Mouse (Mus musculus): ENCODE data around the gene Bet1l. TPM values are rescaled to one million over a fixed set of nuclear protein-coding genes. Genes with fewer than 3 reads are reported as not detected.

Gene Bet1l
- 23.7 and 24.1 TPM in 2 replicates for polyA plus RNA-seq (2012; rRNA removed)

DNA sequence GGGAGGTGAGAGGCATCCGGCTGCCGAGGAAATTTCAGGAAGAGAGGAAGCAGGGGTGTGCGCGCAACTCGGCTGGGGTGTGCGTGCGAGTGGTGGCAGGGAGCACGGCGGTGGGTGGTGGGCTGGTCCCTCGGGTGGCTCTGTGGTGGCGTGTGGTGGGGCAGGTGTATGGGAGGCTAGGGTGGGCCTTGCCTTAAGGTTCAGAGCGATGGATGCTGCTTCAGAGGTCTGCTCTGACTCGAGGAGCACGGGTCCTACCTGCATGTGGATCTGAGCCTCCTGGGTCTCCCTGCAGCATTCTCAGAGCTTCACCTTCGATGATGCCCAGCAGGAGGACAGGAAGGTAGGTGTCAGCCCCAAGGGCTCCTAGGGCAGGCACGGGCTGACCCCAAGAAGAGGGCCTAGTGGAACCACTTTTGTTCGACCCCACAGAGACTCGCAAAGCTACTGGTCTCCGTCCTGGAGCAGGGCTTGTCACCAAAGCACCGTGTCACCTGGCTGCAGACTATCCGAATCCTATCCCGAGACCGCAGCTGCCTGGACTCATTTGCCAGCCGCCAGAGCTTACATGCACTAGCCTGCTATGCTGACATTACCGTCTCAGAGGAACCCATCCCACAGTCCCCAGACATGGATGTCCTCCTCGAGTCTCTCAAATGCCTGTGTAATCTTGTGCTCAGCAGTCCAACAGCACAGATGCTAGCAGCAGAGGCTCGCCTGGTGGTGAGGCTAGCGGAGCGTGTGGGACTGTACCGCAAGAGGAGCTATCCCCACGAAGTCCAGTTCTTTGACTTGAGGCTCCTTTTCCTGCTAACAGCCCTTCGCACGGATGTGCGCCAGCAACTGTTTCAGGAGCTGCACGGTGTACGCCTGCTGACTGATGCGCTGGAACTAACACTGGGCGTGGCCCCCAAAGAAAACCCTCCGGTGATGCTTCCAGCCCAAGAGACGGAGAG, at the start of gene Bet1l:
Bet1l (minus strand) TSS at position 28 of the 956 bp plus-strand sequence.

GRCm38 (mm10) chr7:140900220-140900619, 42.8 kb upstream of the Bet1l start, which contains the start of gene Cox8b:
Gene Cox8b (minus strand): TSS chr7:140900446.

DNA sequence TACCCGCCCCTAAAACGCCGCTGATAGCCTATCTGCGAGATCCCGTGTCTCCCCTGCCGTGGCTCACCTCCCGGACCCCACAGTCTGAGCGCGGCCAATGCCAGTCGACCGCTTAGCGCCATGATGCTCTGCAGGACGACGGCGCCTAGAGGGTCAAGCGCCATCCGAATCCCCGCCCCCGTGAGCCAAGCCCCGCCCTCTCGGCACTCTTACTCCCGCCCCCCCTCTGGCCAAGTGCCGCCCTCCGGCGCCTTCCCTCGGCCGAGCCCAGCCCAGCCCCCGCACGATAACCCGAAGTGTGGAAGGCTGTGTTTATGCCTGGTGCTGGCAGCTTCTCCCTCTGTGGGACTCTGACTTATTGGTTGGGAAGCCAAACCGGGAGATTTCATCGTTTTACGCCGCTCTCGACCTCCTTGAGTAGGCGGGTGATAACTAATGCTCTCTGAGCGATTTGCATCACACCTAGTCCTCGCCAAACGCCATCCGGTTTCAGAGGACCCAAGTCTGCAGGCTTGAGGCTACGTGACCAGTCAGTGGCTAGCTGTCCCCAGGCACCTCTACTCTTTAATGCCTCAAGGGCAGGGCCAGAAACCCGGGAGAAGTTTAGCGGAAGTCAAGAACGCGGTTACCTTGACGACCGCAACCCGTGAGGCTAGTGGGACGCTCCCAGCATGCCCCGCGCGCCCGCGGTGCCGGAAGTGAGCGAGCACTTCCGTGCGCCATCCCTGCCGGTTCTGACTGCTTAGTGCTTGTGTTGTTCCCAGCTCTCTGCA, 24.5 kb upstream of the Bet1l start, which contains the start of the genes Psmd13 and Sirt3:
Psmd13 (plus strand) TSS at position 273 of the 773 bp plus-strand sequence.
Sirt3 (minus strand) TSS at position 614 of the 773 bp plus-strand sequence.

GRCm38 (mm10) chr7:140856785-140857549, 410 bp downstream of the Bet1l start, which contains the start of gene Ric8a:
Gene Ric8a (plus strand): TSS chr7:140856957.

DNA sequence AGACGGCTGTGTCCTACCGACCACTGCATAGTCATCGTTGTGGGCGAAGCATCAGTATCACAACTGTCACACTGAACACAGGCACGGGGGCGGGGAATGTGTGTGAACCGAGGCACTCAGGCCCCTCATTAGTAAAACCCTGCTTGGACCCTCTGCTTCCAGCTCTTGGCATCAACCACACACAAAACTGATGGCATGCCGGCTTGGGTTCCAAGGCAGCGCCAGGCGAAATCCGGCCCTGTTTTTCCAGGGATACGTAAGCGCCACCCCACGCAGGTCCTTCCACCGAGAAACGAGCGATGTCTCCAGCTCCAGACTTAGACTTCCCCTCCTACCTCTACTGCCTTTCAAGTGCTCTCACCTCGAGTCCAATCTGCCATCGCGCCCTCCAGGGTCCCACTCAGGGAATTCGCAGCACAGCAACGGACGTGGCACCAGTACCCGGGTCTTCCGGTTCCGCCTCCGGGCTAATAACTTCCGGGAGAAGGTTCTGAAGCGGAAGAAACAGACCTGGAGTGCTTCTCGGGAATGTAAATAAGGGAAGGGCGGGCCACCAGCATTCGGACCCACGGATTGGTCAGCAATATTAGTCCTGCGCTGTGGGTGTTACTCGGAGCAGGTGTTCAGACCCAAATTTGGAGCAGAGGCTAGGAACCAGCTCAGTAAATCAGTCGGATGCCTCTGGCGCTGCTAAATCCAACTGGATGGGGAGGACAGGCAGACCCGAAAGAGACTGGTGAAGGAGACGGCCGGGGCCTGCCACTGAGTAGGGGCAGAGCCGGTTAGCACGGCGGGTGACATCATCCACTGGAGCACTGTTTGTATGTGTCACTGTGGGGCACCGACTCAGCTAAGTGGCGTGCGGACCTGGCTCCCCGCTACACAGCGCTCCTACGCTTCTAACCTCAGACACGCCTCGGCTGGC, 1.3 kb downstream of the Bet1l start, which contains the start of gene Gm45785:
Gm45785 (minus strand) TSS at position 472 of the 925 bp plus-strand sequence.

DNA sequence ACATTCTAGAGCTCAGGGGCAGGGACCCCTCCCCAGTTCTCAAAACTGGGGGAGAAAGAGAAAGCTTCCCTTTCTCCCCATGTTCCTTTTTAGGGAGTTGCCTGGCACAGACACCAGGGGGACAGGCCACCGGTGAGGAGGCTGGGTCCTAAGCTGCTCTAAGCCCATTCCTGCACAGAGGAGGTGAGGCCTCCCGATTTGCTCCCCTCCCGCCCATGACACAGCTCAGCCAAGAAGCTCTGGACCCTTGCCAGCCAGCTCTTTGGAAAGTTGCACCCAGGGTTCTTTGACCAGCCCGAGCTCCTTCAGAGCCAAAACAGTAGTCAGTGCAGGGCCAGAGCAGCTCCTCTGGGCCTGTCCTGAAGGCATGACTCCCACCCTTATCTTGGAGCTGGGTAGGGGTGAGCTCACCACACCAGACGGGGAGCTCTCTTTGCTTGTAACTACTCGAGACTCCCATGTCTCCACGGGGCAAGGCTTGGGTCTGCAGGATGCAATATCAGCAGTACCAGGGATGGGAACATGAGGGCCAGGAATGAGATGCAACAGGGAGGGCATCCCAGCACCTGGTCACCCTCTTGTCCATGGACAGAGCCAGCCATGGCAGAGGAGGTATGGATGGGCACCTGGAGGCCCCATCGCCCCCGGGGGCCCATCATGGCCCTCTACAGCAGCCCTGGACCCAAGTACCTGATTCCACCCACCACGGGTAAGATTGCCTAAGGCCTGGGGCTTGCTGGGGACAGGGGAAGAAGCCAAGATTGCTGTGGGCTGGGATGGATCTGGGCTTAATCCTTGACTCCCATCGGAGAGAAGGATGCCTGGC, 9.4 kb downstream of the Bet1l start, which contains the start of gene Odf3:
Odf3 (plus strand) TSS at position 51 of the 826 bp plus-strand sequence.

GRCm38 (mm10) chr7:140844905-140845665, 12.3 kb downstream of the Bet1l start, which contains the start of gene Scgb1c1:
Gene Scgb1c1 (plus strand): TSS chr7:140845547.

GRCm38 (mm10) chr7:140834968-140835757, 22.2 kb downstream of the Bet1l start, which contains the start of gene Urah:
Gene Urah (plus strand): TSS chr7:140835018.

DNA sequence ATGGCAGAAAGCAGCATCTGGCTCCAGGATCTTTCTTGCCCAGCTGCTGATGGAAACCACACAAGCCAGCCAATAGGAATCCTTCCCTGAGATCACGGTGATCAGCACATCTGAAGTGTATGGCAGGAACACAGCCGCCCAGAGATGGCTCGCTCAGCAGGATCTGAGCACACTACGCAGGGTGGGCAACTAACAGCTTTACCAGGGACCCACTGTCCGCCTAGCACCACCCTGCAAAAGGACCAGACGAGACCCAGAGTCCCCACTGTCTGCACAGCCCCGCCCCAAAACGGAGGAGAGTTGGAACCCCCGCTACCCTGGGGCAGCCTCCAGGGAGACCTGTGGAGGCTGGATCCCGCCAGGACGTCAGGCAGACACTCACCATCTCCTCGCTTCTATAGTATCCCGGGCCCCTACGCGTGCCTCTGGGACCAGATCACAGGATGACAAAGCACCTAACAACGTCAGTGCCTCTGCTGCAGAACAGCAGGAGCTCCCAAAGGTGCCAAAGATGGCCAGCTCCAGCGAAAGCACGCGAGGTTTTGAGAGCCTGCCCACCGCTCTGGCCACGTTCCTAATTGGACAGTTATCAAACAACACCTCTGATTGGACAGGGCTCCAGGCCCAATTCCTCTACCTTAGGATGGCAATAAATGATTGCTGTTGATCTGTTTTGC, 35.6 kb downstream of the Bet1l start, which contains the start of gene Zfp941:
Zfp941 (minus strand) TSS at position 526 of the 677 bp plus-strand sequence.

Other genes starting within 250 kb of the Bet1l start
- gene Olfr61, start 228.6 kb downstream of the Bet1l start, polyA plus RNA-seq (2012; rRNA removed) = not detected in 2 replicates
- not detected in 2 replicates for gene Olfr53, start 211.1 kb downstream of the Bet1l start, polyA plus RNA-seq (2012; rRNA removed)
- gene Olfr539, start 197.6 kb downstream of the Bet1l start, polyA plus RNA-seq (2012; rRNA removed) = not detected in 2 replicates
- gene Olfr45, start 175.6 kb downstream of the Bet1l start, polyA plus RNA-seq (2012; rRNA removed) = not detected in 2 replicates
- gene Olfr541, start 160.3 kb downstream of the Bet1l start, polyA plus RNA-seq (2012; rRNA removed) = not detected in 2 replicates
- 0.91 and 3.0 TPM in 2 replicates for gene Cyp2e1, start 93.8 kb downstream of the Bet1l start, polyA plus RNA-seq (2012; rRNA removed)
- gene Syce1, start 69.7 kb downstream of the Bet1l start, polyA plus RNA-seq (2012; rRNA removed) = 0.07 and 0.17 TPM in 2 replicates
- 0.09 and 0.19 TPM in 2 replicates for gene Zfp941, start 35.4 kb downstream of the Bet1l start, polyA plus RNA-seq (2012; rRNA removed)
- gene Urah, start 22.6 kb downstream of the Bet1l start, polyA plus RNA-seq (2012; rRNA removed) = 63.2 and 78.4 TPM in 2 replicates
- not detected in 2 replicates for gene Scgb1c1, start 12.0 kb downstream of the Bet1l start, polyA plus RNA-seq (2012; rRNA removed)
- gene Odf3, start 9.8 kb downstream of the Bet1l start, polyA plus RNA-seq (2012; rRNA removed) = not detected in 2 replicates
- 2.8 TPM in 1 of 2 replicates, not detected in the other for gene Gm45785, start 1.2 kb downstream of the Bet1l start, polyA plus RNA-seq (2012; rRNA removed)
- gene Ric8a, start 620 bp downstream of the Bet1l start, polyA plus RNA-seq (2012; rRNA removed) = 109 and 117 TPM in 2 replicates
- 53.8 and 58.2 TPM in 2 replicates for gene Psmd13, start 24.4 kb upstream of the Bet1l start, polyA plus RNA-seq (2012; rRNA removed)
- gene Sirt3, start 24.7 kb upstream of the Bet1l start, polyA plus RNA-seq (2012; rRNA removed) = 29.5 and 34.3 TPM in 2 replicates
- gene Cox8b, start 42.9 kb upstream of the Bet1l start, polyA plus RNA-seq (2012; rRNA removed) = 3.4 and 4.0 TPM in 2 replicates
- 82.3 and 99.4 TPM in 2 replicates for gene Nlrp6, start 63.3 kb upstream of the Bet1l start, polyA plus RNA-seq (2012; rRNA removed)
- gene Pgghg, start 83.8 kb upstream of the Bet1l start, polyA plus RNA-seq (2012; rRNA removed) = 40.3 and 53.5 TPM in 2 replicates
- gene Ifitm5, start 92.7 kb upstream of the Bet1l start, polyA plus RNA-seq (2012; rRNA removed) = 1.5 and 1.6 TPM in 2 replicates
- not detected in 2 replicates for gene Gm45717, start 98.4 kb upstream of the Bet1l start, polyA plus RNA-seq (2012; rRNA removed)
- 481 and 681 TPM in 2 replicates for gene Ifitm2, start 98.4 kb upstream of the Bet1l start, polyA plus RNA-seq (2012; rRNA removed)
- 83.6 and 107 TPM in 2 replicates for gene Ifitm1, start 109.6 kb upstream of the Bet1l start, polyA plus RNA-seq (2012; rRNA removed)
- gene Ifitm3, start 153.2 kb upstream of the Bet1l start, polyA plus RNA-seq (2012; rRNA removed) = 135 and 161 TPM in 2 replicates
- gene Ifitm6, start 160.3 kb upstream of the Bet1l start, polyA plus RNA-seq (2012; rRNA removed) = 1.1 and 2.9 TPM in 2 replicates
- gene Gm17387, start 171.6 kb upstream of the Bet1l start, polyA plus RNA-seq (2012; rRNA removed) = not detected in 2 replicates
- gene B4galnt4, start 203.5 kb upstream of the Bet1l start, polyA plus RNA-seq (2012; rRNA removed) = 3.7 and 5.0 TPM in 2 replicates
- gene Pkp3, start 220.6 kb upstream of the Bet1l start, polyA plus RNA-seq (2012; rRNA removed) = 141 and 148 TPM in 2 replicates
- 41.9 and 54.5 TPM in 2 replicates for gene Sigirr, start 243.0 kb upstream of the Bet1l start, polyA plus RNA-seq (2012; rRNA removed)

Measured in colon, adult 2 months (tissue).